8 mouse cellular contexts compared by ENCODE assay signal in the genomic region with DNA sequence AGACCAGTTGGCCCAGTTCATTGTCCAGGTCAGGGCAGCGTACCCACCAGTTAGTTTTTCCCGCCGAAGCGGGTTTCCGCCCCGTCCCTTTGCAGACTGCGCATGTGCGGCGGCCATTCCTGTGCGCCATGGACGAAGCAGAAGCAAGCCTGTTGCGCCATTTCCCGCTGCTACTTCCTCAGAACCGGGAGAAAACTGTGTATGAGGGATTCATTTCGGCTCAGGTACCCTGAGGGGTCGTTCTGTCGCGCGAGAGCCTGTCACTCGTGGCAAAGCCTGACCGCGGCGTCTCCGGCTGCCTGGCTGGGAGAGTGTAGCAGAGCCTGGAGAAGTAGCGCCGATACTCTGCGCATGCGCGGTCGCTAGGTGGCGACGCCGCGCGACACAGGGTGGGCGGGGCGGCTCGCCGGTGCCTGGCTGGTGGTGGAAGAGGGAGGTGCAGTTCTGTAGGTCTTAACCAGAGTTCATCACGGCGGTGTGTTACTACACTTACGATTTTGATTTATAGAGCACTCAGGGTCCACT. TPM values are rescaled to one million over a fixed set of nuclear protein-coding genes. Genes with fewer than 3 reads are reported as not detected.
DNase-seq lines count a peak whose midpoint lies in the region; ATAC-seq lines count a peak whose summit lies in the region.

No protein-coding gene starts in this region.

- peak; percentile 95 for DNase-seq in adipocyte (ENCODE audit: low spot score)
- DNase-seq in embryo, embryonic 10 days (ENCODE audit: low spot score) = peak; percentile 95
- peak; percentile 93 for DNase-seq in gastrocnemius, postnatal 10 days
- peak; percentile 97 for DNase-seq in induced T-regulatory cell, adult 2 months (ENCODE audit: low read depth)
- peak; percentile 56 to 91 for DNase-seq in left cerebral cortex, adult 9 months (ENCODE audit: low spot score in 2 of 2)
- DNase-seq in right cerebral cortex, postnatal 14 days = peak; percentile 95
- DNase-seq in urinary bladder, postnatal 36 days (ENCODE audit: low spot score in 2 of 2) = peak; percentile 90 to 91

- peak; percentile 97 for ATAC-seq in megakaryocyte progenitor cell, adult 5-6 weeks (replicated peaks; ENCODE audit: poor library complexity)

RNA-seq across cellular contexts. Expression of gene Fancl, which starts 1.2 kb away (rescaled TPM):
- 1 to 10 TPM; 4.4 to 7.6 TPM for total RNA-seq in gastrocnemius, postnatal 10 days (2021)
- 24.0 and 24.8 TPM in 2 replicates for total RNA-seq in megakaryocyte progenitor cell, adult 5-6 weeks (2015)
- total RNA-seq in megakaryocyte progenitor cell, adult 5-6 weeks (2017) = 32.5 and 39.8 TPM in 2 replicates

Comparison
In these comparisons a context has a peak if more than half of its experiments do, and no peak if none do; other contexts are left out.
1. Peak in every context shown above with its lines: DNase-seq and ATAC-seq.